ENCODE assay signal across 19 mouse cellular contexts in genomic region chr7:90070267-90070666, GRCm38 (mm10). TPM values are rescaled to one million over a fixed set of nuclear protein-coding genes. Genes with fewer than 3 reads are reported as not detected.
DNase-seq lines count a peak whose midpoint lies in the region; ATAC-seq and TF ChIP-seq lines count a peak whose summit lies in the region.
"Had no signal": no experiment of that assay in that cellular context is flagged by ENCODE, and none has a peak within 500 bp of the region (broad histone marks: within the 10 kb centered on the region; RNA-seq: fewer than 3 reads in every experiment).

No protein-coding gene starts in this region.

- no peaks in the 10 kb centered on the region for H3K36me3 ChIP-seq in liver, postnatal 0 days (replicated peaks; ENCODE audit: insufficient read depth, low read length)
- H3K36me3 ChIP-seq: embryonic facial prominence, embryonic 10.5 days; heart, embryonic 12.5 days; hindbrain, embryonic 10.5 days had no signal

- H3K9ac ChIP-seq in liver, postnatal 0 days (replicated peaks), result no peak overlapping the region
- H3K9ac ChIP-seq: forebrain, embryonic 13.5 days; forebrain, postnatal 0 days; heart, embryonic 12.5 days; hindbrain, embryonic 14.5 days had no signal

- no peak overlapping the region for H3K4me2 ChIP-seq in liver, postnatal 0 days (ENCODE audit: low read depth, low read length)
- H3K4me2 ChIP-seq: forebrain, embryonic 13.5 days; heart, embryonic 12.5 days; hindbrain, embryonic 14.5 days had no signal

- H3K27ac ChIP-seq in cortical plate, adult 2 months (ENCODE audit: insufficient read depth, low read length), result peak overlapping the region; percentile 42; the same call in 1 of the 2 replicates
- peak overlapping the region; percentile 1; the same call in 1 of the 2 replicates for H3K27ac ChIP-seq in liver, postnatal 0 days (ENCODE audit: low read depth)
- H3K27ac ChIP-seq: embryonic facial prominence, embryonic 10.5 days; forebrain, embryonic 13.5 days; hindbrain, embryonic 10.5 days; hindbrain, embryonic 14.5 days had no signal

- TF ChIP-seq CTCF in cortical plate, adult 2 months (IDR thresholded peaks at IDR 0.05; ENCODE audit: extremely low read depth, insufficient read depth, low read length), result no peak
- no peak for TF ChIP-seq CTCF in liver, postnatal 0 days (IDR thresholded peaks at IDR 0.05; ENCODE audit: low read depth)

- peaks cover 3% of the 10 kb centered on the region for H3K4me1 ChIP-seq in cortical plate, adult 2 months (ENCODE audit: control insufficient read depth, insufficient read depth, low read length)
- peaks cover 50% of the 10 kb centered on the region for H3K4me1 ChIP-seq in liver, postnatal 0 days (ENCODE audit: insufficient read depth)
- H3K4me1 ChIP-seq: embryonic facial prominence, embryonic 10.5 days had no signal

- ATAC-seq in liver, postnatal 0 days, result no peak
- ATAC-seq: forebrain, embryonic 13.5 days; forebrain, postnatal 0 days had no signal

- WGBS in liver, postnatal 0 days (ENCODE audit: insufficient replicate concordance), result 90% methylated on average over 7 of the region's 7 CpGs

- no peaks in the 10 kb centered on the region for H3K27me3 ChIP-seq in liver, postnatal 0 days (ENCODE audit: insufficient read depth, low read length)
- H3K27me3 ChIP-seq: forebrain, embryonic 13.5 days; heart, embryonic 12.5 days had no signal

- no peak overlapping the region for H3K4me3 ChIP-seq in cortical plate, adult 2 months (ENCODE audit: insufficient read depth, low read length)
- H3K4me3 ChIP-seq in liver, postnatal 0 days (ENCODE audit: low read depth, low read length), result no peak overlapping the region
- H3K4me3 ChIP-seq: embryonic facial prominence, embryonic 10.5 days; forebrain, embryonic 13.5 days; heart, embryonic 12.5 days; hindbrain, embryonic 10.5 days had no signal

- H3K9me3 ChIP-seq in liver, postnatal 0 days (ENCODE audit: low read length), result no peaks in the 10 kb centered on the region
- H3K9me3 ChIP-seq: embryonic facial prominence, embryonic 10.5 days; forebrain, embryonic 13.5 days; hindbrain, embryonic 10.5 days had no signal

- peak; percentile 6 to 10 for DNase-seq in left cerebral cortex, postnatal 36 days (ENCODE audit: low spot score in 2 of 2)
- DNase-seq in left cerebral cortex, postnatal 4 days, result no peak
- peak; percentile 27 for DNase-seq in right cerebral cortex, adult 18-20 months
- no peak for DNase-seq in right cerebral cortex, postnatal 36 days (ENCODE audit: low spot score in 2 of 2)
- no peak for DNase-seq in liver, postnatal 0 days
- DNase-seq in c-Kit-positive CD71-positive TER-119-positive erythroid progenitor cells, embryonic 14.5 days (ENCODE audit: low spot score), result no peak
- DNase-seq: adrenal gland, adult 2 months; adrenal gland, postnatal 25 days; cerebellum, adult 11-12 months; cerebellum, adult 9-10 months; cerebellum, postnatal 25 days; forebrain, postnatal 0 days; gastrocnemius, postnatal 25 days had no signal

- no peak for TF ChIP-seq EP300 in liver, postnatal 0 days (IDR thresholded peaks at IDR 0.05; ENCODE audit: low read depth)

- intact Hi-C loops in left cerebral cortex, postnatal 36 days (cut with DNase I), result loop anchor here (5.0 kb wide), 1 partner anchor 62 kb away; the partner anchor contains the start of gene Picalm
- intact Hi-C loops in left cerebral cortex, postnatal 4 days (cut with DNase I), result no loop called here

- TF ChIP-seq POLR2A in cortical plate, adult 2 months (IDR thresholded peaks at IDR 0.05; ENCODE audit: extremely low read depth, insufficient read depth, low read length), result no peak

RNA-seq across cellular contexts. Expression of gene Picalm, which starts 59.7 kb away (rescaled TPM):
- total RNA-seq in left cerebral cortex, postnatal 36 days (2021), result 100 to 1,000 TPM; 132 to 152 TPM
- 100 to 1,000 TPM; 250 to 257 TPM for total RNA-seq in left cerebral cortex, postnatal 4 days (2021)
- polyA plus RNA-seq in cortical plate, adult 2 months (2012; rRNA removed), result 122 and 123 TPM in 2 replicates
- polyA plus RNA-seq in liver, postnatal 0 days (2015; fragmentation: Nextera tagmentation; extraction: Ambion mirVana), result 29.9 and 30.6 TPM in 2 replicates

Comparison
In these comparisons a context has a peak if more than half of its experiments do, and no peak if none do; other contexts are left out.
1. DNase-seq: peak in left cerebral cortex, postnatal 36 days (2 of 2) and right cerebral cortex, adult 18-20 months (single experiment); none in left cerebral cortex, postnatal 4 days (single experiment), right cerebral cortex, postnatal 36 days (0 of 2), liver, postnatal 0 days (single experiment) and c-Kit-positive CD71-positive TER-119-positive erythroid progenitor cells, embryonic 14.5 days (single experiment).